Mouse (Mus musculus) heart, adult 2 months (tissue): ENCODE data around the gene Ptpn1. TPM values are rescaled to one million over a fixed set of nuclear protein-coding genes. Genes with fewer than 3 reads are reported as not detected.
A peak's percentile ranks its signal among the peaks of the same experiment; 100 is the strongest.

Experiments
- DNase-seq, 2 experiments: peaks; one replicate each; pipeline ENCODE4 v3.0.0; 2021
- H3K27ac ChIP-seq: fragments of 200-600 bp; 2 replicates; pipeline ENCODE4 v1.8.1; 2022
- H3K27me3 ChIP-seq: fragments of 200-500 bp; 2 replicates; pipeline ENCODE4 v1.6.1; 2012; ENCODE audit warnings: mild to moderate bottlenecking, low read length, inconsistent platforms, mixed read lengths; ENCODE audit not compliant: control insufficient read depth, insufficient read depth
- H3K36me3 ChIP-seq: fragments of 200-500 bp; 2 replicates; pipeline ENCODE4 v1.6.1; 2012; ENCODE audit warnings: low read length, inconsistent platforms; ENCODE audit not compliant: control insufficient read depth, insufficient read depth
- H3K4me1 ChIP-seq: fragments of 200-500 bp; 2 replicates; pipeline ENCODE4 v1.6.1; 2011; ENCODE audit warnings: low read length; ENCODE audit not compliant: control insufficient read depth, insufficient read depth
- H3K4me3 ChIP-seq: fragments of 200-600 bp; 2 replicates; pipeline ENCODE4 v1.8.1; 2022
- H3K79me2 ChIP-seq: fragments of 200-500 bp; replicated peaks from 2 replicates; pipeline ENCODE4 v1.6.1; 2012; ENCODE audit warnings: mild to moderate bottlenecking, inconsistent platforms, low read length, moderate library complexity, mixed read lengths; ENCODE audit not compliant: control insufficient read depth, insufficient read depth
- H3K9ac ChIP-seq: fragments of 200-500 bp; 2 replicates; pipeline ENCODE4 v1.6.1; 2012; ENCODE audit warnings: low read depth, mild to moderate bottlenecking, control low read depth, inconsistent platforms, low read length, mixed read lengths
- CTCF ChIP-seq: fragments of 200-600 bp; IDR thresholded peaks from 2 replicates; pipeline ENCODE4 v1.8.1; 2022; ENCODE audit warnings: antibody characterized with exemption, mild to moderate bottlenecking, moderate library complexity
- EP300 ChIP-seq: fragments of 200-500 bp; IDR thresholded peaks from 2 replicates; pipeline ENCODE4 v1.6.1; 2011; ENCODE audit warnings: low read depth, low read length, control low read depth; ENCODE audit not compliant: insufficient read depth
- POLR2A ChIP-seq: fragments of 200-500 bp; IDR thresholded peaks from 2 replicates; pipeline ENCODE4 v1.6.1; 2011; ENCODE audit warnings: mild to moderate bottlenecking, low read depth, low read length, control low read depth; ENCODE audit not compliant: insufficient read depth
- WGBS: fragments of 180-500 bp; shearing (Covaris S2); methylation state at CpG from one replicate; pipeline ENCODE4 v1.1.7; 2018; 5-methylcytosine and 5-hydroxymethylcytosine counted together
- intact Hi-C: fragments of 180-260 bp; cut with DNase I; formaldehyde crosslinking; loops from one replicate; pipeline ENCODE4 v1.15.1; 2025
- polyA plus RNA-seq: library from polyadenylated mRNA; depleted of rRNA; stranded (reverse); fragments of >200 nt; gene quantifications from 2 replicates; pipeline ENCODE4 v1.2.3, GENCODE M21; 2012; rRNA removed
- total RNA-seq, 2 experiments: library from RNA; stranded (reverse); gene quantifications; 2 replicates each; pipeline ENCODE4 v1.2.3; 2021

Gene Ptpn1
- total and polyA plus RNA-seq, 3 experiments, result 15.7 to 23.2 (median 21.4) TPM

DNA sequence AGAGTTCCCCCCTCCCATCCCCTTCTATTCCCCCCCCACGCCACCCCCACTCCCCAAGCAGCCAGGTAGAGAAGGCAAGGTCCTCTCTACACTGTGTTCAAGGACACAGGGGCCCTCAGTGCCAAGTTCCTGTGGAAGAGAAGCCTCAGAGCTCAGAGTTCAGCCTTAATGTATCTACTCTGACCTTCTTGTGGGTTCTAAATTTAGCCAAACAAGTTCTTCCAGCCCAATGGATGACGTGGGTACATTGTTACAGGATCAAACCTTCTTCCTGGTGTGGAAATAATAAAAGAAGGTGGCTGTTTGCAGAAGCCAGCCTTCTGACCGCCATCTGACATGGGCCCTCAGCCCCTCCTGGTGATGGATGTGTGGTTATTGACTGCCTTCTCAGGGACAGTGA, 94.6 kb downstream of the Ptpn1 start:
- H3K36me3 ChIP-seq, result no peaks in the 10 kb centered on the region
- no peak for TF ChIP-seq EP300
- no peak for TF ChIP-seq POLR2A
- no peak for TF ChIP-seq CTCF
- no peaks in the 10 kb centered on the region for H3K79me2 ChIP-seq
- DNase-seq, result no peak
- 43% methylated on average over 3 of the region's 3 CpGs for WGBS
- intact Hi-C loops, result no loop called here
- no peak overlapping the region for H3K4me3 ChIP-seq
- H3K4me1 ChIP-seq, result no peaks in the 10 kb centered on the region; the same call in 1 of the 2 replicates
- no peak overlapping the region for H3K9ac ChIP-seq
- no peaks in the 10 kb centered on the region for H3K27me3 ChIP-seq
- no peak overlapping the region for H3K27ac ChIP-seq

DNA sequence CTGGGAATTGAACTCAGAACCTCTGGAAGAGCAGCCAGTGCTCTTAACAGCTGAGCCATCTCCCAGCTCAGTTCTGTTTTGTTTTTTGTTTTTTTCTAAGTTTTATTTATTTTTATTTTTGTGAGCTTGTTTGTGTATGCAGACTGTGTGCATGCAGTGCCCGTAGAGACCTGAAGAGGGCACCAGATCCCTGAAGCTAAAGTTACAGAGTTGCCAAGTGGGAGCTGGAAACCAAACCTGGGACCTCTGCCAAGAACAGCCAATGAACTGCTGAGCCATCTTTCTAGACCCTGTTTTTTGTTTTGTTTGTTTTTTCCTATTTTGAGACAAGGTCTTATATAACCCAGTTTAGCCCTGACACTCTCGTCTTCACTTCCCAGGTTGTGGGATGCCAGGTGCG, 96.5 kb downstream of the Ptpn1 start:
- intact Hi-C loops, result no loop called here
- Histone ChIP-seq H3K4me3 (no peak overlapping the region), H3K27ac (no peak overlapping the region), H3K9ac (no peak overlapping the region), H3K27me3 (no peaks in the 10 kb centered on the region), H3K79me2 (no peaks in the 10 kb centered on the region), H3K36me3 (no peaks in the 10 kb centered on the region), H3K4me1 (no peaks in the 10 kb centered on the region)
- DNase-seq, result no peak
- TF ChIP-seq CTCF, result peak; percentile 37
- TF ChIP-seq POLR2A, result no peak
- TF ChIP-seq EP300, result no peak
- 96% methylated on average over 3 of the region's 3 CpGs for WGBS

Other genes with a start within 250 kb of the Ptpn1 start
- gene Cebpb, start 243.1 kb upstream of the Ptpn1 start, total RNA-seq, result 100 to 1,000 TPM in 1 of 2 experiments, 10 to 100 TPM in 1; 88.1 to 133 TPM
- 30.3 and 77.8 TPM in 2 replicates for gene Cebpb, start 243.1 kb upstream of the Ptpn1 start, polyA plus RNA-seq
- 10 to 100 TPM; 23.0 to 26.4 TPM for gene Tmem189, start 242.2 kb upstream of the Ptpn1 start, total RNA-seq
- gene Tmem189, start 242.2 kb upstream of the Ptpn1 start, polyA plus RNA-seq, result 53.2 and 58.4 TPM in 2 replicates
- gene Ripor3, start 78.6 kb downstream of the Ptpn1 start, total RNA-seq, result under 1 TPM; 0.21 to 0.36 TPM
- 0.79 and 1.5 TPM in 2 replicates for gene Ripor3, start 78.6 kb downstream of the Ptpn1 start, polyA plus RNA-seq
- gene Pard6b, start 148.9 kb downstream of the Ptpn1 start, total RNA-seq, result 1 to 10 TPM; 2.0 to 2.2 TPM
- 2.4 TPM in 2 replicates for gene Pard6b, start 148.9 kb downstream of the Ptpn1 start, polyA plus RNA-seq